12 mouse cellular contexts compared by ENCODE assay signal in genomic region chr4:54950866-54951265, GRCm38 (mm10). TPM values are rescaled to one million over a fixed set of nuclear protein-coding genes. Genes with fewer than 3 reads are reported as not detected.
DNase-seq lines count a peak whose midpoint lies in the region; ATAC-seq lines count a peak whose summit lies in the region.
"Had no signal": no experiment of that assay in that cellular context is flagged by ENCODE, and none has a peak within 500 bp of the region (broad histone marks: within the 10 kb centered on the region; RNA-seq: fewer than 3 reads in every experiment).

No protein-coding gene starts in this region.

- H3K4me3 ChIP-seq in kidney, embryonic 14.5 days (ENCODE audit: low read length): no peak overlapping the region
- H3K4me3 ChIP-seq in embryonic facial prominence, embryonic 11.5 days (ENCODE audit: low read depth, low read length): peak overlapping the region; percentile 64
- H3K4me3 ChIP-seq in hindbrain, embryonic 11.5 days (ENCODE audit: low read depth, low read length): peak overlapping the region; percentile 88
- peak overlapping the region; percentile 92 for H3K4me3 ChIP-seq in midbrain, embryonic 13.5 days (replicated peaks)
- H3K4me3 ChIP-seq: heart, adult 2 months had no signal

- intact Hi-C loops in left cerebral cortex, postnatal 14 days (cut with DNase I): no loop called here

- no peak overlapping the region for H3K27ac ChIP-seq in kidney, embryonic 14.5 days (ENCODE audit: low read depth, low read length)
- H3K27ac ChIP-seq in embryonic facial prominence, embryonic 11.5 days (replicated peaks; ENCODE audit: low read depth, low read length): no peak overlapping the region
- H3K27ac ChIP-seq in hindbrain, embryonic 11.5 days (ENCODE audit: low read depth, low read length): no peak overlapping the region
- peak overlapping the region; percentile 99 for H3K27ac ChIP-seq in midbrain, embryonic 13.5 days

- H3K27me3 ChIP-seq in kidney, embryonic 14.5 days (ENCODE audit: control insufficient read depth, insufficient read depth, low read length): no peaks in the 10 kb centered on the region
- no peaks in the 10 kb centered on the region for H3K27me3 ChIP-seq in embryonic facial prominence, embryonic 11.5 days (ENCODE audit: control insufficient read depth, insufficient read depth, low read length)
- H3K27me3 ChIP-seq in hindbrain, embryonic 11.5 days (ENCODE audit: control insufficient read depth, insufficient read depth, low read length): no peaks in the 10 kb centered on the region
- H3K27me3 ChIP-seq in midbrain, embryonic 13.5 days: no peaks in the 10 kb centered on the region
- H3K27me3 ChIP-seq: limb, embryonic 15.5 days had no signal

- no peak for ATAC-seq in kidney, embryonic 14.5 days (ENCODE audit: low FRiP score, low TSS enrichment)
- no peak for ATAC-seq in embryonic facial prominence, embryonic 11.5 days (replicated peaks; ENCODE audit: insufficient number of reproducible peaks, low FRiP score, low TSS enrichment, low read depth)
- ATAC-seq in hindbrain, embryonic 11.5 days (ENCODE audit: low FRiP score): no peak
- no peak for ATAC-seq in midbrain, embryonic 13.5 days
- ATAC-seq in erythroid progenitor cell, adult 5-6 weeks (replicated peaks; ENCODE audit: low FRiP score, poor library complexity, severe bottlenecking): no peak

- peaks cover 11% of the 10 kb centered on the region; the same call in 1 of the 2 replicates for H3K4me1 ChIP-seq in kidney, embryonic 14.5 days (ENCODE audit: control insufficient read depth, insufficient read depth, low read length)
- no peaks in the 10 kb centered on the region for H3K4me1 ChIP-seq in embryonic facial prominence, embryonic 11.5 days (ENCODE audit: control insufficient read depth, insufficient read depth, low read length)
- no peaks in the 10 kb centered on the region for H3K4me1 ChIP-seq in hindbrain, embryonic 11.5 days (replicated peaks; ENCODE audit: control insufficient read depth, insufficient read depth, low read length)
- peaks cover 56% of the 10 kb centered on the region for H3K4me1 ChIP-seq in midbrain, embryonic 13.5 days (replicated peaks)

- 89% methylated on average over 2 of the region's 2 CpGs for WGBS in kidney, embryonic 14.5 days
- 67% methylated on average over 2 of the region's 2 CpGs for WGBS in embryonic facial prominence, embryonic 11.5 days
- 77% methylated on average over 2 of the region's 2 CpGs for WGBS in hindbrain, embryonic 11.5 days
- 64% methylated on average over 2 of the region's 2 CpGs for WGBS in midbrain, embryonic 13.5 days

- no peaks in the 10 kb centered on the region for H3K9me3 ChIP-seq in kidney, embryonic 14.5 days (ENCODE audit: control insufficient read depth, low read length)
- H3K9me3 ChIP-seq in embryonic facial prominence, embryonic 11.5 days (replicated peaks; ENCODE audit: control insufficient read depth, low read length): no peaks in the 10 kb centered on the region
- H3K9me3 ChIP-seq in hindbrain, embryonic 11.5 days (ENCODE audit: control insufficient read depth, low read length): no peaks in the 10 kb centered on the region
- no peaks in the 10 kb centered on the region for H3K9me3 ChIP-seq in midbrain, embryonic 13.5 days
- H3K9me3 ChIP-seq: limb, embryonic 15.5 days had no signal

- DNase-seq in kidney, adult 11 months: no peak
- no peak for DNase-seq in embryonic facial prominence, embryonic 11.5 days (ENCODE audit: low spot score)
- DNase-seq in hindbrain, embryonic 11.5 days (ENCODE audit: low spot score): no peak
- no peak for DNase-seq in left cerebral cortex, postnatal 14 days (ENCODE audit: low spot score in 2 of 2)
- DNase-seq in thymus, postnatal 36 days: no peak
- DNase-seq: adrenal gland, adult 2 months; heart, adult 2 months; lung, postnatal 4 days had no signal

- peak overlapping the region; percentile 81; the same call in 1 of the 2 replicates for H3K4me2 ChIP-seq in kidney, embryonic 14.5 days (replicated peaks; ENCODE audit: low read depth, low read length)
- peak overlapping the region; percentile 69 for H3K4me2 ChIP-seq in embryonic facial prominence, embryonic 11.5 days (ENCODE audit: low read depth, low read length)
- H3K4me2 ChIP-seq in hindbrain, embryonic 11.5 days (replicated peaks; ENCODE audit: low read depth, low read length): peak overlapping the region; percentile 70
- peak overlapping the region; percentile 92 for H3K4me2 ChIP-seq in midbrain, embryonic 13.5 days (replicated peaks)

- no peaks in the 10 kb centered on the region for H3K36me3 ChIP-seq in kidney, embryonic 14.5 days (ENCODE audit: control insufficient read depth, insufficient read depth, low read length)
- no peaks in the 10 kb centered on the region for H3K36me3 ChIP-seq in embryonic facial prominence, embryonic 11.5 days (replicated peaks; ENCODE audit: control insufficient read depth, insufficient read depth, low read depth, low read length)
- no peaks in the 10 kb centered on the region for H3K36me3 ChIP-seq in hindbrain, embryonic 11.5 days (ENCODE audit: control insufficient read depth, insufficient read depth, low read length)
- peaks cover 4% of the 10 kb centered on the region; the same call in 1 of the 2 replicates for H3K36me3 ChIP-seq in midbrain, embryonic 13.5 days
- H3K36me3 ChIP-seq: limb, embryonic 15.5 days had no signal

- no peak overlapping the region for H3K9ac ChIP-seq in kidney, embryonic 14.5 days (ENCODE audit: low read depth, low read length)
- H3K9ac ChIP-seq in embryonic facial prominence, embryonic 11.5 days (replicated peaks; ENCODE audit: low read length): peak overlapping the region; percentile 25
- peak overlapping the region; percentile 0; the same call in 1 of the 2 replicates for H3K9ac ChIP-seq in hindbrain, embryonic 11.5 days (ENCODE audit: low read depth, low read length)
- peak overlapping the region; percentile 99 for H3K9ac ChIP-seq in midbrain, embryonic 13.5 days (replicated peaks)
- H3K9ac ChIP-seq: limb, embryonic 15.5 days had no signal

RNA-seq across cellular contexts. Expression of gene Zfp462, which starts 6.0 kb away (rescaled TPM):
- 6.2 and 10.0 TPM in 2 replicates for polyA plus RNA-seq in kidney, embryonic 14.5 days (2014; fragmentation: Nextera tagmentation; extraction: Ambion mirVana)
- polyA plus RNA-seq in embryonic facial prominence, embryonic 11.5 days (2014; fragmentation: Nextera tagmentation; extraction: Ambion mirVana): 15.4 and 16.9 TPM in 2 replicates
- 22.8 and 34.8 TPM in 2 replicates for polyA plus RNA-seq in hindbrain, embryonic 11.5 days (2014; fragmentation: Nextera tagmentation; extraction: Ambion mirVana)
- 22.6 and 23.1 TPM in 2 replicates for polyA plus RNA-seq in midbrain, embryonic 13.5 days (2015; fragmentation: Nextera tagmentation; extraction: Ambion mirVana)
- not detected in 2 replicates for total RNA-seq in erythroid progenitor cell, adult 5-6 weeks (2015; ENCODE audit: low replicate concordance)
- total RNA-seq in erythroid progenitor cell, adult 5-6 weeks (2017; ENCODE audit: low replicate concordance): not detected in 2 replicates
- total RNA-seq in left cerebral cortex, postnatal 14 days (2021): 10 to 100 TPM; 51.4 to 54.4 TPM
